Mouse (Mus musculus) spleen, adult 2 months (tissue): Measurements from ENCODE around the gene Txlna.

Experiments used
- CTCF ChIP-seq: fragments of 200-500 bp; IDR thresholded peaks from 2 replicates; pipeline ENCODE4 v1.5.1; 2011; ENCODE audit warnings: mild to moderate bottlenecking, inconsistent platforms; ENCODE audit not compliant: insufficient read depth, insufficient read length, insufficient replicate concordance; ENCODE audit errors: extremely low read depth
- POLR2A ChIP-seq: fragments of 200-500 bp; IDR thresholded peaks from 2 replicates; pipeline ENCODE4 v1.6.1; 2011; ENCODE audit warnings: low read depth, low read length, inconsistent platforms

GRCm38 (mm10) chr4:129610026-129610425, 30.8 kb downstream of the Txlna start:
- TF ChIP-seq CTCF (no peak), POLR2A (no peak)
